Mouse (Mus musculus): ENCODE results near the gene Dlst. TPM values are rescaled to one million over a fixed set of nuclear protein-coding genes. Genes with fewer than 3 reads are reported as not detected.

Dlst gene
- polyA plus RNA-seq, 1 experiment from 2014 or later = 102 TPM

DNA sequence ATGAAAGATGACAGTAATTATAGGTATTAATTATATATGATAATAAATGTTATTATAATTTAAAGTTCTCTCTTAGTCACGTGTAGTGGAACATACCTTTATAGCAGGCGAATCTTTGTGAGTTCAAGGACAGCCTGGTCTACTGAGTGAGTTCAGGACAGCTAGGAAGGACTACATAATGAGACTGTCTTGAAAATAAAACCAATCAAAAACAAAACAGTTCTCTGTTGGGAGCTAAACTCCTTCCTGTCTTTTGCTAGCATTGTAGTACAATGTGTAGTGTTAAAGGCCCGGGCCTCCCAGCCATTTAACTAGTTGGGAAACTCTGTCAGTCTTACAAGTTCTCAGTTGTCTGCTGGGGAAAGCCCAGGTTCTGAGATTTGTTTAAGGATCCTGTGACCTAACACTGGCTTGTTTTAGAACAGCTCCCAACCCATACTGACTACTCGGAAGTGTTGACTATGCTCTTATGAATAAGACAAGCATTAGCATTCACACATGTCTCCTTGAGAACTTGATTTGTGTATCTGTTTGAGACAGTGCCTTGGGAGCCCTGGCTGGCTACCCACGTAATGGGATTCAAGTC lies 9.0 kb upstream of the Dlst start:
- Histone ChIP-seq H3K36me3 (no peaks in the 10 kb centered on the region), H3K9me3 (replicated peaks) (no peaks in the 10 kb centered on the region), H3K4me3 (no peak overlapping the region), H3K4me2 (replicated peaks) (no peak overlapping the region), H3K9ac (no peak overlapping the region), H3K27ac (no peak overlapping the region), H3K4me1 (peaks cover 8% of the 10 kb centered on the region), H3K27me3 (no peaks in the 10 kb centered on the region)
- no peak for ATAC-seq (ENCODE audit: low FRiP score)
- WGBS = 86% methylated on average over 5 of the region's 5 CpGs

DNA sequence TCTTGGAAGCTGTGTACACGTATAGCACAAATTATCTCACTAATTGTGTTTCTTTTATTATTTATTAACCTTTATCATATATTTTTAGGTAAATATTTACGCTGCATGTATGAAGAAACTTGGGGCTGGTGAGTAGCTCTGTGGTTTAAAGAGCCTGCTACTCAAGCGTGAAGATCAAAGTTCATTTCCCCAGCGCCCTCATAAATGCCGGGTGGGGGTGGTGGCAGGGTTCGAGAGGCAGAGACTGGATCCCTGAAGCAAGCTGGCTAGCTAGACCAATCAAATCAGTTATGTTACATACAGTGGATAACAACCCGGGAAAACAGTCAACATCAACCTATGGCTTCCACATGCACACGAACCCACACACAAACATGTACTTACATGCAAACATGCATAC lies 7.5 kb upstream of the Dlst start:
- Histone ChIP-seq H3K4me3 (no peak overlapping the region), H3K9me3 (replicated peaks) (no peaks in the 10 kb centered on the region), H3K36me3 (no peaks in the 10 kb centered on the region), H3K4me1 (peaks cover 9% of the 10 kb centered on the region), H3K9ac (no peak overlapping the region), H3K27me3 (no peaks in the 10 kb centered on the region), H3K27ac (no peak overlapping the region), H3K4me2 (replicated peaks) (no peak overlapping the region)
- WGBS = 87% methylated on average over 8 of the region's 8 CpGs
- no peak for ATAC-seq (ENCODE audit: low FRiP score)

- H3K4me1 ChIP-seq = peaks cover 10% of the 10 kb centered on the region
- no peak overlapping the region for H3K9ac ChIP-seq
- no peak overlapping the region for H3K27ac ChIP-seq
- H3K9me3 ChIP-seq (replicated peaks) = no peaks in the 10 kb centered on the region
- no peak for ATAC-seq (ENCODE audit: low FRiP score)
- H3K36me3 ChIP-seq = no peaks in the 10 kb centered on the region
- WGBS = 89% methylated on average over 8 of the region's 8 CpGs
- no peak overlapping the region for H3K4me2 ChIP-seq (replicated peaks)
- no peak overlapping the region for H3K4me3 ChIP-seq
- no peaks in the 10 kb centered on the region for H3K27me3 ChIP-seq
These were observed 5.8 kb upstream of the Dlst start for GRCm38 (mm10) chr12:85104789-85105188.

DNA sequence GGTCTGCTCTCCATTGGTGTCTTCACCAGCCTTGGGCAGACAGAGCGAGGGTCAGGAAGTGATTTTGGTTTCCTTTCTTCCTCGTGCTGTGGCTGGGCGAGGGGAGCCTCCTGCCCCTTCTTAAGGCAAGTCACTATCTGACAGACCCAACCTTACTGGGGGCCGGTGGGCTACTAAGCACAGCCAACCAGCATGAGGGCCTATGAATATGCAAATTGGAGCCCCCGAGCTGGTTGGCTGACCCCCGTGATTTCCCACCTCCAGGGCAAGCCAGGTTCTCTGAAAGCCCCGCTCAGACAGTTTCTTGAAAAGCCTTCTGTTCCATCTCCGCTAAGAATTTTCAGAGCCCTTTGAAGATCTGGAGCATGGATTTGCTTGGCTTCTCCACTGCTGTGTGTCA lies 4.3 kb upstream of the Dlst start:
- Histone ChIP-seq H3K36me3 (no peaks in the 10 kb centered on the region), H3K9me3 (replicated peaks) (no peaks in the 10 kb centered on the region), H3K9ac (0 out of 2 replicates have a peak overlapping the region, but pooled peaks have one; percentile 5), H3K4me1 (peaks cover 14% of the 10 kb centered on the region), H3K4me3 (no peak overlapping the region), H3K27me3 (no peaks in the 10 kb centered on the region), H3K4me2 (replicated peaks) (peak overlapping the region; percentile 35), H3K27ac (no peak overlapping the region)
- no peak for ATAC-seq (ENCODE audit: low FRiP score)
- 5% methylated on average over 8 of the region's 8 CpGs for WGBS

DNA sequence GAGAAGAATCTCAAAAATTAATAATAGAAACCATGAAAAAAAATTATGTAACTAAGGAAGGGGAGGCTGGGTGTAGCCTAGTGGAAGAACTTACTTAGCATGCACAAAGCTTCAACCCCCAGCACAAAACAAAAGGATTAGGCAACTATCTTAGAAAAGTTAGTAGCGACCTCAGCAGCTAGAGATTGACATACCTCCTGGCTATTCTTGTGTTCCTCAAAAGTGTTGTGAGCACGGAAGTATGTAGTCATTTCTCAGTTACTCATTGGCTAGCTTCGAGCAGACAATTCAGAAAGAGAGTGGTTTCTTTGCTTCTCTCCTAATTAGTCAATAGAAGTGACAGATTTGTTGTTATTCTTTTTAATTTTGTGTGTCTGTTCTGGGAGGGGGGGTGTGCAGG lies 2.0 kb upstream of the Dlst start:
- H3K9ac ChIP-seq = no peak overlapping the region
- ATAC-seq (ENCODE audit: low FRiP score) = no peak
- H3K4me3 ChIP-seq = no peak overlapping the region
- H3K4me1 ChIP-seq = peaks cover 33% of the 10 kb centered on the region
- 71% methylated on average over 3 of the region's 3 CpGs for WGBS
- no peaks in the 10 kb centered on the region for H3K9me3 ChIP-seq (replicated peaks)
- no peak overlapping the region for H3K27ac ChIP-seq
- no peaks in the 10 kb centered on the region for H3K27me3 ChIP-seq
- H3K36me3 ChIP-seq = peaks cover 3% of the 10 kb centered on the region; the same call in 1 of the 2 replicates
- H3K4me2 ChIP-seq (replicated peaks) = no peak overlapping the region

- no peak overlapping the region for H3K27ac ChIP-seq
- peaks cover 3% of the 10 kb centered on the region; the same call in 1 of the 2 replicates for H3K36me3 ChIP-seq
- no peak for ATAC-seq (ENCODE audit: low FRiP score)
- no peaks in the 10 kb centered on the region for H3K9me3 ChIP-seq (replicated peaks)
- no peaks in the 10 kb centered on the region for H3K27me3 ChIP-seq
- peak overlapping the region; percentile 92; the same call in 1 of the 2 replicates for H3K9ac ChIP-seq
- WGBS = 69% methylated on average over 4 of the region's 4 CpGs
- no peak overlapping the region for H3K4me3 ChIP-seq
- H3K4me1 ChIP-seq = peaks cover 33% of the 10 kb centered on the region
- peak overlapping the region; percentile 75; the same call in 1 of the 2 replicates for H3K4me2 ChIP-seq (replicated peaks)
These were observed 1.2 kb upstream of the Dlst start for GRCm38 (mm10) chr12:85109426-85109825.

- H3K9me3 ChIP-seq (replicated peaks) = no peaks in the 10 kb centered on the region
- H3K4me2 ChIP-seq (replicated peaks) = peak overlapping the region; percentile 75
- H3K4me3 ChIP-seq = peak overlapping the region; percentile 81
- H3K4me1 ChIP-seq = peaks cover 33% of the 10 kb centered on the region
- peaks cover 3% of the 10 kb centered on the region; the same call in 1 of the 2 replicates for H3K36me3 ChIP-seq
- no peaks in the 10 kb centered on the region for H3K27me3 ChIP-seq
- peak overlapping the region; percentile 78 for H3K27ac ChIP-seq
- 15% methylated on average over 18 of the region's 18 CpGs for WGBS
- peak; percentile 49 for ATAC-seq (ENCODE audit: low FRiP score)
- peak overlapping the region; percentile 92 for H3K9ac ChIP-seq
These were observed 479 bp upstream of the Dlst start for GRCm38 (mm10) chr12:85110011-85110697.

GRCm38 (mm10) chr12:85112550-85113251 lies 2.1 kb downstream of the Dlst start:
- Histone ChIP-seq H3K4me2 (replicated peaks) (peak overlapping the region; percentile 75; the same call in 1 of the 2 replicates), H3K27ac (no peak overlapping the region), H3K9me3 (replicated peaks) (no peaks in the 10 kb centered on the region), H3K4me3 (no peak overlapping the region), H3K36me3 (peaks cover 11% of the 10 kb centered on the region; the same call in 1 of the 2 replicates), H3K4me1 (peaks cover 26% of the 10 kb centered on the region), H3K27me3 (no peaks in the 10 kb centered on the region), H3K9ac (no peak overlapping the region)
- WGBS = 91% methylated on average over 7 of the region's 7 CpGs
- ATAC-seq (ENCODE audit: low FRiP score) = no peak

GRCm38 (mm10) chr12:85113337-85113736 lies 2.7 kb downstream of the Dlst start:
- 96% methylated on average over 3 of the region's 3 CpGs for WGBS
- H3K4me1 ChIP-seq = peaks cover 26% of the 10 kb centered on the region

DNA sequence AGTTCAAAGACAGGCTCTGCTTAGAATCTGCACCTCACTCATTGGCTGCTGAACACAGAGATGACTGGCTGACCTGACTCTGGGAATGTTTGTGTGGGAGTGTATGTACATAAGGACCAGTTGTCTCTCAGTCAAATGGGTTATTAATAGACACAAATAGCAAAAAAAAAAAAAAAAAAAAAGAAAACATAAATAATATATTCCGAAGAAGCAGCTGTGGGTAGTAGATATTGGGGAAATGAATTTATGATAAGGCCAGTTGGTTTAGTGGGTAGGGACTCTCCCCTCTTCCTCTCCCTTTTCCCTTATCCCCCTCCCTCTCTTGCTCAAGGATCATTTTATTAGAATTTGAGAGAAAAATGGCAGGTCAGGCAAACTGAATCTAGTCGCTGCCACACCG lies 3.3 kb downstream of the Dlst start:
- H3K4me1 ChIP-seq = peaks cover 26% of the 10 kb centered on the region
- H3K9me3 ChIP-seq (replicated peaks) = no peaks in the 10 kb centered on the region
- H3K27me3 ChIP-seq = no peaks in the 10 kb centered on the region
- WGBS = 100% methylated on average over 3 of the region's 3 CpGs
- H3K4me2 ChIP-seq (replicated peaks) = no peak overlapping the region
- H3K36me3 ChIP-seq = peaks cover 21% of the 10 kb centered on the region; the same call in 1 of the 2 replicates
- H3K27ac ChIP-seq = no peak overlapping the region
- H3K4me3 ChIP-seq = no peak overlapping the region
- H3K9ac ChIP-seq = no peak overlapping the region
- no peak for ATAC-seq (ENCODE audit: low FRiP score)

More at GRCm38 (mm10) chr12:85113337-85113736, 2.7 kb downstream of the Dlst start:
- Histone ChIP-seq H3K27ac (no peak overlapping the region), H3K4me2 (replicated peaks) (no peak overlapping the region), H3K4me3 (no peak overlapping the region), H3K9ac (no peak overlapping the region), H3K27me3 (no peaks in the 10 kb centered on the region), H3K36me3 (peaks cover 17% of the 10 kb centered on the region; the same call in 1 of the 2 replicates), H3K9me3 (replicated peaks) (no peaks in the 10 kb centered on the region)
- no peak for ATAC-seq (ENCODE audit: low FRiP score)

- no peak for ATAC-seq (ENCODE audit: low FRiP score)
- WGBS = 83% methylated on average over 7 of the region's 7 CpGs
- peaks cover 35% of the 10 kb centered on the region for H3K36me3 ChIP-seq
These were observed 5.0 kb downstream of the Dlst start for GRCm38 (mm10) chr12:85115678-85116077.

DNA sequence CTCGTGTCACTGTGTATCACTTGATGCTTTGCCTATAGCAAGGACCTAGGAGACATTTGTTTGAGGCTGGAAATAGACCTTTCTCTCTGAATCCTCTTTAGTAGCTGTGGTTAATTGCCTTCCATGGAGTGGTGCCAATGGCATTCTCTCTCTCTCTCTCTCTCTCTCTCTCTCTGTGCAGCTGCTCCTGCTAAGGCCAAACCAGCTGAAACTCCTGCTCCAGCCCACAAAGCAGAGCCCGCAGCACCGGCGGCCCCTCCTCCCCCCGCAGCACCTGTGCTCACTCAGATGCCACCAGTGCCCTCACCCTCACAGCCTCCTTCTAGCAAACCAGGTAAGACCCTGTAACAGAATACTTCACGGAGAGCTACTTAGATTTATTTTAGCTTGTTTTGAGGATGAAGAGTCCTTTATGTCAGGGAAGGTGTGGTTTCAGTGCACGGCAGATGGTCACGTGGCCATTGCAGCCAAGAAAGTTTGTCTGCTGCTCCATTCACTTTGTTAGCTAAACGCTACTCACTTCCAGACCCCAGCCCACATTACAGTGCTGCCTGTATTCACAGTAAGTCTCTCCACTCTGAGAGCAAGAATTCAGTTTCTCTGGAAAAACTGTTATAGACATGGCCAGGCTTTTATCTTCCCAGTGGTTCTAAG lies 11.3 kb downstream of the Dlst start:
- H3K27me3 ChIP-seq = no peaks in the 10 kb centered on the region
- H3K36me3 ChIP-seq = peaks cover 80% of the 10 kb centered on the region
- H3K9me3 ChIP-seq (replicated peaks) = no peaks in the 10 kb centered on the region
- no peak overlapping the region for H3K9ac ChIP-seq
- no peak overlapping the region for H3K4me3 ChIP-seq
- H3K4me2 ChIP-seq (replicated peaks) = no peak overlapping the region
- ATAC-seq (ENCODE audit: low FRiP score) = no peak
- no peaks in the 10 kb centered on the region for H3K4me1 ChIP-seq
- no peak overlapping the region for H3K27ac ChIP-seq
- 95% methylated on average over 9 of the region's 9 CpGs for WGBS

More at GRCm38 (mm10) chr12:85115678-85116077, 5.0 kb downstream of the Dlst start:
- Histone ChIP-seq H3K4me3 (no peak overlapping the region), H3K9ac (no peak overlapping the region), H3K27ac (no peak overlapping the region), H3K4me2 (replicated peaks) (no peak overlapping the region), H3K27me3 (no peaks in the 10 kb centered on the region), H3K4me1 (peaks cover 19% of the 10 kb centered on the region), H3K9me3 (replicated peaks) (no peaks in the 10 kb centered on the region)

Measured in hindbrain, embryonic 12.5 days (tissue).